Mouse (Mus musculus): ENCODE results near the gene Fut8. TPM values are rescaled to one million over a fixed set of nuclear protein-coding genes. Genes with fewer than 3 reads are reported as not detected.

Gene Fut8
- total RNA-seq, 2 experiments from 2014 or later, result 60.6 to 61.7 TPM

DNA sequence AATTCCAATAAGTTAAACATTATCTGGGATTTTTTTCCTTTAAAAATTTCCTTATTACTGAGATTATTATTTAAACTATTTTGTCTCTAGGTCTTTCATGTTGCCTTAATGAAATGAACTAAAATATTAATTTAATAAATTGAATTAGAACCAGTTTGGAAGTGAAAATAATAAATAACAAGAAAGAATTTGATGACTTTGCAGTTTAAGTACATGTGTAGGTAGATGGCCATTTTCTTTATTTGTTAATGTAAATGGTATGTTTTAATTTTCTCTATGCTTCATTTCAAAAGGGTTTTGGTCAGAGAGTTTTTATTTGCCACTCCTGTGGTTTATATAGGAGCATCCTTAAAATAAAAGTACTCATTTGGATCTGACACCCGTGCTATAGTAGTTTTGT, 177.8 kb downstream of the Fut8 start:
- intact Hi-C loops (cut with DNase I), result no loop called here
- TF ChIP-seq CTCF (IDR thresholded peaks at IDR 0.05), result no peak
- no peak overlapping the region for H3K27ac ChIP-seq
- no peak for DNase-seq (ENCODE audit: extremely low spot score in 1 of 2, low spot score in 2 of 2)
- H3K4me3 ChIP-seq, result no peak overlapping the region

DNA sequence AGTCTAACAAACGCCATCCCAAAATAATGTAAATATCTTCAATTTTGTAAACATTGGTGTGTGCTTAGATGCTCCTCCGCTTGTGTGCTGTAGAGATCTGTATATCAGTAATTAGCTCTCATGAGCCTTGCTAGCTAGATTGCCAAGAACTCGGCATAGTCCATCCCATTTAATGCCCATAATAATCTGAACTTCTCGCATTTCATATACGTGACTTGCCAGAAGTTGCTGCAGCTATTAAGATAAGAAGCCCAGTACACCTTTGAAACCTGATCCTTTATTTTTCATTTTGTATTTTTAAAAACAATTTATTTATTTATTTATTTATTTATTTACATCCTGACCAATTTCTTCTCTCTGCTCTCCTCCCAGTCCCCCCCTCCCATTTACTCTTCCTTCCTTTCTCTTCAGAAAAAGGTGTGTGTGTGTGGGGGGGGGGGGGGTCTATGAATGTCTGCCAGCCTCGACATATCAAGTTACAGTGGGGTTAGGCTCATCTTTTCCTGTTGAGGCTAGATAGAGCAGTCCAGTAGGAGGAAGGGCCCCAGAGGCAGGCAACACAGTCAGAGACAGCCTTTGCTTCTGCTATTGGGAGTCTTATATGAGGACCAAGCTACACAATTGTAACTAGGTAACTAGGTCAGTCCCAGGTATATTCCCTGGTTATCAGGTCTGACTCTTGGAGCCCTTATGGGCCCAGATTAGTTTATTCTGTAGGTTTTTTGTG, 183.9 kb downstream of the Fut8 start:
- no peak overlapping the region for H3K27ac ChIP-seq

DNA sequence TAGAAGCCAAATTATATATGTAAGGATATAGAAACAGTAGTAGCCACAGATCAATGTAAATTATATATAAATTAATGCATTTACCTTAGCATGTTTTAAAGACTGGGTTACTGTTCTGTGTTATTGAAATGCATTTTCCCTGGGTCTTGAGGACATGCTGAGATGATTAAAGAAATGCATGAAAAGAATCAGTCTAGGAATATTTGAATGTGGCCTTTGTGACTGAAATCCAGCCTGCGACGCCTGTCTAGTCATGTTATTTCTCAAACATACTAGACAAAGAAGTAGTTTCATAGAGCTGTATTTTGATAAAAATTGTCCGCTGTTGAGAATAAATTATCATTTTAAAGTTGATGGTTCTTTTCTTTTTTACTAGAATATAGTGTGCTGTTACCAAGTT, 188.2 kb downstream of the Fut8 start:
- no peak overlapping the region for H3K4me3 ChIP-seq
- no peak for TF ChIP-seq CTCF (IDR thresholded peaks at IDR 0.05)
- DNase-seq (ENCODE audit: extremely low spot score in 1 of 2, low spot score in 2 of 2), result no peak
- H3K27ac ChIP-seq, result no peak overlapping the region
- intact Hi-C loops (cut with DNase I), result no loop called here

More for the DNA sequence above, 183.9 kb downstream of the Fut8 start:
- intact Hi-C loops (cut with DNase I), result no loop called here
- no peak overlapping the region for H3K4me3 ChIP-seq
- DNase-seq (ENCODE audit: extremely low spot score in 1 of 2, low spot score in 2 of 2), result no peak
- TF ChIP-seq CTCF (IDR thresholded peaks at IDR 0.05), result no peak

- Histone ChIP-seq H3K4me3 (no peak overlapping the region), H3K27ac (no peak overlapping the region)
- TF ChIP-seq CTCF (IDR thresholded peaks at IDR 0.05), result no peak
- no peak for DNase-seq (ENCODE audit: extremely low spot score in 1 of 2, low spot score in 2 of 2)
- intact Hi-C loops (cut with DNase I), result no loop called here
These were observed 190.2 kb downstream of the Fut8 start for GRCm38 (mm10) chr12:77428165-77428564.

DNA sequence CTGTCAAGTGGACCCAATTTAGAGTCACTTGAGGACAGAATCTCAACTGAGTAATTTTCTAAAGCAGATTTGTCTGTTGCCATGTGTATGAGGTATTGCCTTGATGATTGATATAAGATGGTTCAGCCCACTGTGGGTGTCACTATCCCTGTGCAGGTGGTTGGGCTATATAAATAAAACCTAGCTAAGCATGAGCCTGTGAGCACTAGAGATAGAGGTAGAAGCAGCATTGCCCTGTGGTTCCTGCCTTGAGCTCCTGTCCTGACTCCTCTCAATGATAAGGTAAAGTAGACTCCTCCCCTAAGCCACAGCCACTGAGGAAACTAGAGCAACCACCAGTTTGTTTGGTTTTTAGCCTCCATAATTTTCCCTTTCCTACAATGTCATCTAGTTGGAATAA, 191.5 kb downstream of the Fut8 start:
- H3K4me3 ChIP-seq, result no peak overlapping the region
- intact Hi-C loops (cut with DNase I), result no loop called here
- DNase-seq (ENCODE audit: extremely low spot score in 1 of 2, low spot score in 2 of 2), result no peak
- no peak for TF ChIP-seq CTCF (IDR thresholded peaks at IDR 0.05)
- H3K27ac ChIP-seq, result no peak overlapping the region

DNA sequence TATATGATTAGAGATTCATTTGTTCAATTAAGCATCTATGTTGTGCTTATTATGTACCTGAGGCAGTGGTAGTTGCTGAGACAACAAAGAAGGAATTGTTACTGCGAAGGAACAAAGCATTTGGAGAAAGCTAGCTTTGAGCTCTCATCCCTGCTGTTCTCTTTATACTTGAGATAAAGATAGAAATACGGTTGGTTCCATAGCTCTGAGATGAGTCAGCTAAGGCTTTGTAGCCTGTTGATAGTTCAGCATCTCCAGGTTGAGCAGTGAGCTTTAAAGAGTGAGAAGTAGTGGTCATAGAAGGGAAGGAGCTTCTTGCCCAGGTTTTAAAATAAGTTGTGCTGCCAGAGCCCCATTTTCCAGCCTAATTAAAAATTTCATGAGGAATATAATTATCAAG, 198.8 kb downstream of the Fut8 start:
- TF ChIP-seq CTCF (IDR thresholded peaks at IDR 0.05), result no peak
- DNase-seq (ENCODE audit: extremely low spot score in 1 of 2, low spot score in 2 of 2), result no peak
- intact Hi-C loops (cut with DNase I), result no loop called here
- H3K27ac ChIP-seq, result no peak overlapping the region; the same call in 1 of the 2 replicates
- no peak overlapping the region for H3K4me3 ChIP-seq

- Histone ChIP-seq H3K27ac (no peak overlapping the region), H3K4me3 (no peak overlapping the region)
- DNase-seq (ENCODE audit: extremely low spot score in 1 of 2, low spot score in 2 of 2), result no peak
- no peak for TF ChIP-seq CTCF (IDR thresholded peaks at IDR 0.05)
- intact Hi-C loops (cut with DNase I), result no loop called here
These were observed 212.9 kb downstream of the Fut8 start for GRCm38 (mm10) chr12:77450816-77451215.

DNA sequence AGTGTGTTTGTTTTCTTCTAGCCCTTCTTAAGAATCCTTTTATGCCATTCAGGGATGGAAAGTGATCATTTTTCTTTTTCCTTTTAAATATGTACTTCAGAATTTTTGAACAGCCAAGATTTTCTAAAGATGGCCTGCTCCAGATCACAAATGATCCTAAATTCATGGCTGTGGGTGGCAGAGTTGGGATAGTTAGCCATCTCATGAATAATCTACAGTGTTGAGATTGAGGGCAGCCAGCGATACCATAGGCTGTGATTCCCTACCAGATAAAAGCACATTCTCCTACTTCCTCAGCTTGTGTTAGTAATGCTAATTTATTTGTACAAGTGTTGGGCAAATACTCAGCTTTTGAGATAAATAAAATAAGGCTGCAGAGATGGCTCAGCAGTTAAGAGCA, 228.3 kb downstream of the Fut8 start:
- no peak for DNase-seq (ENCODE audit: extremely low spot score in 1 of 2, low spot score in 2 of 2)
- no peak overlapping the region for H3K4me3 ChIP-seq
- H3K27ac ChIP-seq, result no peak overlapping the region
- TF ChIP-seq CTCF (IDR thresholded peaks at IDR 0.05), result no peak
- intact Hi-C loops (cut with DNase I), result no loop called here

DNA sequence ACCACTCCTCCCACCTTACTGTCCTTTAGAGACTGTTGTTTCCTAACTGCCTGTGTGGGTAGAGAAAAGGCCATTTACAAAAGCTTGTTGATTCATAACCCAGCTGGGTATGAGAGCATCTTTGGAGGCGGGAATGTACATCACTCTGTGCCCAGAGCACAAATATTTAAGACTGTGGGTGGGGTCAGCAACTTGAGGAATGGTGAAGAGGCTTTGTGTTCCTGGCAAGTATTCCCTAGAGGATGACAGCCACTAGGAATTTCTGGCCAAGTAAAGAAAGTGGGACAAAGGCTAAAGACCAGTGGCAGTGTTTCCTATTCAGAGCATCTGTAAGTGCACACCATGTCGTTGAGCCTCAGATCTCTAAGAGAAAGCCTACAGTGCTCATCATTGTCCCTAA, 242.0 kb downstream of the Fut8 start:
- no peak for TF ChIP-seq CTCF (IDR thresholded peaks at IDR 0.05)

DNA sequence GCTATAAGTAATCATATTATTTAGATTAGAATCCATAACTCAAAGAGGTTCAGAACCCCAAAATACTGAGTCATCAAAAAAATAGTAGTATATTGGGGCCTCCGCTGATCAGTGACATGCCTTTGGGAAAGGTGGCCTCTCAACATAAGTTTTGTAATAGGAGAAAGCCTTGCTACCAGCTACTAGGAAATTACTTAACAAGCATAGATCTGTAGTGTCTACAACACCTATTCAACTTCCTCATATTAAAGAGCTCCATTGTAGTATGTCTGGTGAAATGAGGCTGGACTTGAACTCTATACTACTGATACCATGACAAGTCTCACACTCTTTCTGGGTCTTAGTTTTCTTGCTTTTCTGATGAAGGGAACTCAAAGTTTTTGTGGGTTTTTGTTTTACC, 243.2 kb downstream of the Fut8 start:
- no peak for TF ChIP-seq CTCF (IDR thresholded peaks at IDR 0.05)
- DNase-seq (ENCODE audit: extremely low spot score in 1 of 2, low spot score in 2 of 2), result no peak
- H3K27ac ChIP-seq, result no peak overlapping the region
- intact Hi-C loops (cut with DNase I), result no loop called here
- H3K4me3 ChIP-seq, result no peak overlapping the region

More for the DNA sequence above, 242.0 kb downstream of the Fut8 start:
- intact Hi-C loops (cut with DNase I), result no loop called here
- no peak overlapping the region for H3K27ac ChIP-seq
- no peak for DNase-seq (ENCODE audit: extremely low spot score in 1 of 2, low spot score in 2 of 2)
- no peak overlapping the region for H3K4me3 ChIP-seq

- TF ChIP-seq CTCF (IDR thresholded peaks at IDR 0.05), result no peak
- no peak overlapping the region for H3K27ac ChIP-seq
These were observed 243.9 kb downstream of the Fut8 start for GRCm38 (mm10) chr12:77481799-77482198.

DNA sequence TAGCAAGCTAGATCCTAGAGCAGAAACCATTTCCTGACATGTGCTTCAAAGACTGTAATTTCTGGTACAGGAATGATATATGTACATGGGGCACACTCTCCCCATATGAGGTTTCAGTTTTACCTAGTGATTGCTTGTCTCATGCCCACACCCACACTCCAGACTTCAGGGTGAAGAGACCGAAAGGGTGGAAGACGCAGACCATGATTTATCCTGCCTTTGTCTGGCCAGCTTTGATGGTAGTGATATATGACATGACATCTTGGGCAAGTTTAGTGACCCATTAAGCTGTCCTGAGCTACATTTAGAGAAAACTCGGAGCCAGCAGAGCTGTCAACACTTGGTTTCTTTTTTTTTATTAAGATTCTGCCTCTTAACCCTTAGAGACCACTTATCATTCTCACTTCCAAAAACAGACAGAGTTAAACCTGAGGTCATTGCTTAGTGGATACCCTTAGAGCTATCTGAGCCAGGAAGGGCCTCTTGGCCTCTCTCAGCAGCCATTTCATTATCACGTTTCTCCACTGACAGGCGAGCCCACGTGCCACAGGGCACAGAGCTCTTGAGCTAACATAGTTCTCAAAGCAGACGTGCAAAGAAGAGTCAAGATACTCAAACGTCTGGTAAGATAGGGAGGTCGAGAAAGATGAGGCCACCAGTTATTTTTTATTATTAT, 245.4 kb downstream of the Fut8 start:
- H3K27ac ChIP-seq, result no peak overlapping the region

More at GRCm38 (mm10) chr12:77481799-77482198, 243.9 kb downstream of the Fut8 start:
- intact Hi-C loops (cut with DNase I), result no loop called here
- H3K4me3 ChIP-seq, result no peak overlapping the region
- DNase-seq (ENCODE audit: extremely low spot score in 1 of 2, low spot score in 2 of 2), result no peak

GRCm38 (mm10) chr12:77484761-77485160, 246.8 kb downstream of the Fut8 start:
- intact Hi-C loops (cut with DNase I), result no loop called here
- H3K27ac ChIP-seq, result no peak overlapping the region
- DNase-seq (ENCODE audit: extremely low spot score in 1 of 2, low spot score in 2 of 2), result no peak
- H3K4me3 ChIP-seq, result no peak overlapping the region
- no peak for TF ChIP-seq CTCF (IDR thresholded peaks at IDR 0.05)

More for the DNA sequence above, 245.4 kb downstream of the Fut8 start:
- no peak overlapping the region for H3K4me3 ChIP-seq
- intact Hi-C loops (cut with DNase I), result no loop called here
- no peak for TF ChIP-seq CTCF (IDR thresholded peaks at IDR 0.05)
- no peak for DNase-seq (ENCODE audit: extremely low spot score in 1 of 2, low spot score in 2 of 2)

Data from left cerebral cortex, adult 2 months (tissue).